Mouse (Mus musculus): ENCODE measurements around the gene Ubr2.

The Ubr2 gene

DNA sequence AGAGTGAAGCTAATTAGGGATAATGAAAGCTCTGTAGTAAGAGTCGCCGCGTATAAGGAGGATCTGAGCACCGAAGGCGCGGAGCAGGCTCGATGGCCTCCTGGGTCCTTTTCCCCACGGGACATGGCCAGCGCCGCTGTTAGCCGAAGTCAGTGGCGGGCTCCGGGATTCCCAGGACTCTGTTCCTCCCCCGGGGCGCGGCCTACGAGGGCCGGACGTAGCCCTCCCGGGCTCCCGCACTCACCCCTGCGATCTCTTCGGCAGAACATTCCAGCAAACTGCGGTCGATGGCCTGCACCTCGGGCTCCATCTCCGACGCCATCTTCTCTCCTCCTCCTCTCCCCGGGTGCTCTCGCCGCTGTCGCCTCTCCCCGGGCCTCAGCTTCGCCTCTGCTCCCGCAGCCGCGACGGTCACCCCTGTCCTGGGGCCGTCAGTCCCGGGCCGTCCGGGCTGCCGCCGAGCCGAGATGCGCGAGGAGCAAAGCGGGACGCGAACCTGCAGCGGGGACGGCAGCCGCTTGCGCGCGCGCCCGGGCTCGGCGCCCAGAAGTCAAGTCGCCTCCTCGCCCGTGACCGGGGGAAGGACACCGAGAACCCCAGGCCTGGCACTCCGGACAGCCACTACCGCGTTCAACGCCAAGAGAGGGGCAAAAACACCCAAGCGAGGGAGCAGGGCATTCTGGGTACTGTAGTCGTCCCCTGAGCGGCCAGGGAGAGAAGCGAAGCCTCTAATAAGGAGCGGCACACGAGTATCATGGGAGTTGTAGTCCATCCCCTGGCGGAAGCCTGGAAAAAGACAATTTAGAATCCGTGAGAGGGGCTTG lies at the start of gene Ubr2:
Gene Ubr2 (minus strand): TSS at position 659 of the 824 bp plus-strand sequence.
- DNase-seq, result peak; percentile 79

DNA sequence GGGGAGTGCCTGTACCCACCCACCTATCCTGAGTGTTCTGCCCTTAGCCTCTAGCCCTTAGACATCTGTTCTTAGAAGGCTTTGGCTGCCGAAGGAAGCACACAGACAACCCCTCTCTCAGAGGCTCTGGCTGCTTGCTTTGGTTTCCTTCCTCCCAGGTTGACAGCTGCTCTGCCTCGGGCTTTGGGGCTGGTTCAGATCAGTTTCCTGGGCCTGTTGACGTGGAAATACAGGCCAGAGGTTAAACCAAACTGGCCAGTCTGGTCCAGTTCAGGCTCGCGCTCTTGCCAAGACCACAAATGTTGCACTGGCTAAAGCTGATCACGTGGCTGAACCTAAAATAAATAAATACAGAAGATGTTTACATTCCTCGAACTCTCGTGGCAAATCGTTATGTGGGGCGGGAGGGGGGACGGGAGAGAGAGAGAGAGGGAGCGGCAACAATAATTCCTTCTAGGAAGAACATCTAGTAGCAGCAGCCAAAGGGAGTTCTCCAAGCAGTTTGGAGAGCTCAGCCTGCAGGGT lies 49.5 kb upstream of the Ubr2 start:
- no peak for DNase-seq

DNA sequence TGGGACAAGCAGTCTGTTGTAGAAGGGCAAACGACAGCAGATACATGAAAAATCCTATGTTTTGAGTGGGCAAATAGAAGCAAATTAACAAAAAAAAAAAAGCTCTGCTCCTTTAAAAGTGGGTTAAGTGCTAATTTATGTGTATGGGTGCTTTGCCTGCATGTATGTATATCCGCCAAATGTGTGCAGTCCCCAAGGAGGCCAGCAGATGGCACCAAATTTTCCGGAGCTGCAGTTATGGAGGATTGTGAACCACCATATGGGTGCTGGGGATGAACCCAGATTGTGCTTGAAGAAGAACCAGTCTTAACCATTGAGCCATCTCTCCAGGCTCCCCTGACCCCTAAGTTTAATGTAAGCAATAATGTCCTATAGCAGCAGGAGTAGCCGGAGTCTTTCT lies 47.6 kb upstream of the Ubr2 start:
- DNase-seq, result no peak

DNA sequence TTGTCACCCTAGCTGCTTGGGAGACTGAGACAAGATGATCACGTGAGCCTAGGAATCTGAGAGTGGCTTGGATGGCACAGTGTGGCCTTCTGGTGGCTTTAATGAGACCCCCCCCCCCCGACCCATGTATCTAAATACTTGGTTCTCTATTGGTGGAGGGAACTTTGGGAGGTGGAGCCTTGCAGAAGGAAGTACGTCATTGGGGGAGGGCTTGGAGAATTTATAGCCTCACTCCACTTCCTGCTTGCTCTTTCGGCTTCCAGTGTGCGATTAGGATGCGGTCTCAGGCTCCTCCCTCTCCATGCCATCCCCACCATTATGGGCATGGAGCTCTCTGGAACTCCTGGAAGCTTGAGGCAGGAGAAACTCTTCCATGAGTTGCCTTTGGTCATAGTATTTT lies 46.1 kb upstream of the Ubr2 start:
- DNase-seq, result no peak

DNA sequence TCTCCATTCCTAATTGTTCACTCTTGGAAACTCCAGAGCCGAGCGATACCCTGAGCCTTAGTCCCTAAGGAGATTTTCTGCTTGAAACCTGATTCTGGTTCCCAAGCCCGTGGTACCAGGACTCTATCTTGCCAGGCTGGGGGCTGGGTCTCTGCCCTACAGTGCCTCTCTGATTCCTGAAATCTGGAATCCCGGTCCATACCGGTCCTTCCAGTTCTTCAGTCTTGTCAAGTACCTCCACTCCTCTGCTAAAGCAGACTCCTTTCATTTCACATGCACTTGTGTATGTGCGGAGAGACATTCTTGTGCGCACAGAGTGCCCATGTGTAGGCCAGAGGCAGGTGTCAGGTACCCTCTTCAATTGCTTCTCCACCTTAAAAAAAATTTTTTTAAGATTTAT lies 44.8 kb upstream of the Ubr2 start:
- no peak for DNase-seq

DNA sequence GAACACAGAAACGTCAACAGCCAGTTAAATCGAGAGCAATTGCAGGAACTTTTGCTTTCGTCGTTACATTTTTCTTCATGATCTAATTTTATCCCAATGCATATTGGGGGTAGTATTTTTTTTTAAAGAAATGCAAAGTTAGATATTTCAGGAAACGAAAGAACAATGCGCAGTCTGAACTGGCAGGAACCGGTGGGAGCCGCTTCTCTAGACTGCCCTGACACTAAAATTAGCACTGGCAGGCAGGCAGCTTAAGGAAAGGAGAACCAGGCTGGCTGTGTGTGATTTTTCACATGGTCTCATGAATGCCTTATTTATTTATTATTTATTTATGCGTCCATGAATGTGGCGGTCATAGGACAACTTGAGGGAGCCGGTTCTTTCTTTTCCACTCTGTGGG lies 44.3 kb upstream of the Ubr2 start:
- peak; percentile 13 for DNase-seq

DNA sequence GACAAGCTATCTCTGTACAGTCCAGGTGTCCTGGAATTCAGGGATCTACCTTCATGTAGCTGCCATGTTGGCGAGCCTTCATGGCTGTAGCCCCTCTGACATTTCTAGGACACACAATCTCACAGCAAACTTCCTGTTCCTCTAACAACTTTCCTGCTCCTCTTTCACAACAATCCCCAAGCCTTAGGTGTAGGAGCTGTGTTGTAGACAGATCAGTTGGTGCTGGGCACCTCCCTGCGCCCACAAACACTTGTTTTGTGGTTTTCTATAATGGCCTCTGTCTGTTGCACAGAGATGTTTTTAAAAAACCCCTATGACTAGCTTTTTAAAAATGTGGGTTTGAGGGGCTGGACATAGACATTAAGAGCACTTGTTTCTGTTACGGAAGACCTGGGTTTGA lies 40.3 kb upstream of the Ubr2 start:
- DNase-seq, result no peak

DNA sequence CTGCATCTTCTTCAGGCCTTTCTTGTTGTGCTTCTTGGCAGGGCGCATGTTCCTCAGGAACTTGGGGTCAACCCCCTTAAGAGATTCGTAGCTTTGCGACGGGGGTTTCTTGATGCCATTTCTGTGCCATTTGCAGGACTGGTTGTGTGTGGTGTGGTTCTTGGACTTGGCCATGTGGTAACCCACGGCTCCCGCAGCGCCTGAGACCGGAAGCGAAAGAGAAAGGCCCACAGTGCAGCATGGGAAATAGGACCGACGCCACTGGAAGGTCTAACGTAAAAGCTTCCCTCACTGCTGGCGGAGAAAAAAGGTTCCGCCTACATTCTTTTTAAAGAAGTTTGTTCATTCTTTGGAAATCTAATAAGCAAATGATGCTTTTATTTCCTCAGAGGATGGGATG lies 32.5 kb upstream of the Ubr2 start:
- DNase-seq, result no peak

DNA sequence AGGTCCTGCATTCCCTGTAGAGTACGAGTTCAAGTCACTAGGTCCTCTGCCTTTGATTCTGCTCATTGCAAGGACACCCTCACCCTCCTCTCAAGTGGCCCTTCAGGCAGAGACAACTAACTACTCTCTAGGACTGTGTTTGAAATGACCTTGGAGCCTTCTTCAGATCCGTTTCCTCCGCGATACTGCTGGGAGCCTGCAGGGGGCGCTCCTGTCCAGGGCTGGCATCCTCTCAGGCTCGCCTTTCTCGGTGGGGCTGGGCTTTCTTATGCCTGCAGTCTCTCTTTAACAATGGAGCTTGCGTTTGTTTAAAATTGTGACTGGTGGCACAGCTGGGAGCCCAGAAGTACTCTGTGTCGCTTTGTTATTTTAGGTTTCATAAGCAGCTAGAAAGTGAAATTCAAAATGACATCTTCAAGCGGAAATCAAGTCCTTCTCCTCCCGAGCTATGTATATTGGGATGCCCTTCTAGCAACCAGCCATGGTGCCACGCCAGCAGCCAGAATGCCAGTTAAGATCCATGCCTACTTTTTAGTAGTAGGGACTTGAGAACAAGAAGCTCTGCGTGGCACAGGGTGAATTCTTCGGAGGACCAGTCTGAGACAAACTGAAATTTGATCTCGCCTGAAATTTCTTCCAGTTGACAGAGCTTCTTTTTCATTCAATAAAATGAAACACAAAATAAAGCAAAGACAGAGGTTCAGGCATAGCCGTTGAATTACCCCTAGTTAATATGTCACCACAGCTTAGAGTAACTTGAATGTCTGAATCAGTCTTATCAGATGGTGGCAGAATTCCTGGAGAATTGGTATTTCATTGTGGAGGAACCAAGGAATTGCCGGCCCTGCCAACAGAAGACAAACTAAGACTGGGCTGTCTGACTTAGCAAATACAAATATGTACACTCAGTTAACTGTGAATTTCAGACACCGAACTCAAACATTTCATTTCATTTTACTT lies 28.8 kb upstream of the Ubr2 start:
- peak; percentile 93 for DNase-seq

DNA sequence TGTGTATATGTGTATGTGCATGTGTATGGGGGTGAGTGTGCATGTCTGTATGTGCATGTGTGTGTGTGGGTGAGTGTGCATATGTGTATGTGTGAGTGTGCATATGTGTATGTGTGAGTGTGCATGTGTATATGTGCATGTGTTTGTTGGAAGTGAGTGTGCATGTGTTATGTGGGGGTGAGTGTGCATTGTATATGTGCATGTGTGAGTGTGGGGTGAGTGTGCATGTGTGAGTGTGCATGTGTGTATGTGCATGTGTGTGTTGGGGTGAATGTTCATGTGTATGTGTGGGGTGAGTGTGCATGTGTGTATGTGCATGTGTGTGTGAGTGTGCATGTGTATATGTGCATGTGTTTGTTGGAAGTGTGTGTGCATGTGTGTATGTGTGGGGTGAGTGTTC lies 24.2 kb upstream of the Ubr2 start:
- no peak for DNase-seq

DNA sequence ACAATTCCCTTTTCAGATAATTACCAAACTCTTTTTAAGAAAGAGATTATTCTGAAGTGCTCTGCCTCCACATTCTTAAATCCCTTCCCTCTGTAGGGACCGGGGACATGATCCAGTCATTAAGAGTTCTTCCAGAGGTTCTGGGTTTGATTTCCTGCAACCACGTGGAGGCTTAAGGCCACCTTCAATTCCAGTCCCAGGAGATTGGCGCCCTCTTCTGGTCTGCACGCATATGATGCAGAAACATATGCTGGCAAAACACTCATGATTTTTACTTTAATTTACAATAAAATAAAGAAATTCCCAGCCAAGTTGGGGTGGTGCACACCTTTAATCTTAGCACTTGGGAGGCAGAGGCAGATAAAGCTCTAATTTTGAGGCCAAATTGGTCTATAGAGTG lies 23.3 kb upstream of the Ubr2 start:
- DNase-seq, result peak; percentile 60

DNA sequence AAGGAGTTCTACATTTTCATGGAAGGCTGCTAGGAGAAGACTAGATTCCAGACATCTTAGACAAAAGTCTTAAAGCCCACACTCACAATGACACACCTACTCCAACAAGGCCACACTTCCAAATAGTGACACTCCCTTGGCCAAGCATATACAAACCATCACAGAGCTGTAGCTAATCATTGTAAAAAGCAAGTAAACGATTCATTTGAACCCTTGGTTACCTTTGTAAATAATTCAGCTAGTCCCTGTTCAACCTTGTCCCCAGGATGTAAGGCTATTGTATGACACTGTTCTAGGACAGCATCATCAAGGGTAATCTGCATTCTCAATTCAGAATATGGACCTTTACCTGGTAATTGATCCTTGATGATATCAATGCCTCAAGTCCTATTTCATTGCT lies 14.4 kb upstream of the Ubr2 start:
- no peak for DNase-seq

DNA sequence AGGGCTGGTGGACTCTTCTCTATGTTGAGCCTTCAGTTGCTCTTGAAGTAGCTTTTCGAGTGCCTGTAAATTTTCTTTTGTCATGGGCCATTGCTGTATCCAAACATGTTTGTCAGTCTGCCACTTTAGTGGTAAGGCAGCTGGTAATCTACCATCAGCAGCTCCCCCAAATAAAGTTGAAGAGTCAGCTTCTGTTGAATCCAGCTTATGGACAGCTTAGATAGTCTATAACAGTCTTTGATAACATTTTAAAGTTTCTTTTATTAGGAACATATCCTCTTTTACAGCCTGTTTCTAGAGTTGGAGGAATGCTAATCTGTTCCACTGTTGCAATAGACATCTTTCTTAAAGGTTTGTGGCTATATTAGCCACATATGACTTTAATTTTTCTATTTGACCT lies 13.0 kb upstream of the Ubr2 start:
- DNase-seq, result no peak

DNA sequence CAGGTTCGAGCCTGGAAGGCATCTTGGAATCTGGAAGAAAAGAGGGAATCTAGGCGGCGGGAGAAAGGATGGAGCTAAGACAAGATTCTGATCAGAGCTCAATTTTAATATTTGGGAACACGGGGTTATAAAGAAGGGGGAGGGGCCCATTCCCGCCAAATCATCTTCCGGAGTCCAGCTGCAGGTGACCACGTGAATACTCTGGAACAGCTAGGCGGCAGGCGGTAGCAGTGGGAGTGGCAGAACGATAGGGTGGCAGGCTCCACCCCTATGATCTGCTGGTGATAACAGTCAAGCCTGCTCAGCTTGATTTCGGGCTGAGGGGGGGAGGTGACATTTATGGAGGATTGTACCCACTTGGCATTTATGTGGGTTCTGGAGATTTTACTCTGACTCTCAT lies 2.5 kb upstream of the Ubr2 start:
- DNase-seq, result no peak

DNA sequence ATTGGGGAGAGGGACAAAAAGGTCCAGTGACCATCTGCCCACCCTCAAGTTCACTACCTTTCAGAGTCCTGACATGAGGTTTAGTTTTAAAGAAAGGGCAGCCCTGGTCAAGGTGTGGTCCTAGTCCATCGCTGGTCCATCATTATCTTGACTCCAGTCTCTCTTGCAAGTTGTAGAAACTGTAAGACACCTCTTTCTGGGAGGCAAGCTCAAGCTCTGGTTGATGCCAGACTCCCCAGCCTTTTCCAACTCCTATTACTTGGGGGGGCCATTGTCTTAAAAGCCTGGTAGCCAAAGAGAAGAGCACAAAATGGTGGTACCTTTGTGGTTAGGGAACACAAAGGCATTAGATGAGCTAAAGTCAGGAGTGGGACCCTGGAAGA lies 1.3 kb upstream of the Ubr2 start:
- DNase-seq, result no peak

DNA sequence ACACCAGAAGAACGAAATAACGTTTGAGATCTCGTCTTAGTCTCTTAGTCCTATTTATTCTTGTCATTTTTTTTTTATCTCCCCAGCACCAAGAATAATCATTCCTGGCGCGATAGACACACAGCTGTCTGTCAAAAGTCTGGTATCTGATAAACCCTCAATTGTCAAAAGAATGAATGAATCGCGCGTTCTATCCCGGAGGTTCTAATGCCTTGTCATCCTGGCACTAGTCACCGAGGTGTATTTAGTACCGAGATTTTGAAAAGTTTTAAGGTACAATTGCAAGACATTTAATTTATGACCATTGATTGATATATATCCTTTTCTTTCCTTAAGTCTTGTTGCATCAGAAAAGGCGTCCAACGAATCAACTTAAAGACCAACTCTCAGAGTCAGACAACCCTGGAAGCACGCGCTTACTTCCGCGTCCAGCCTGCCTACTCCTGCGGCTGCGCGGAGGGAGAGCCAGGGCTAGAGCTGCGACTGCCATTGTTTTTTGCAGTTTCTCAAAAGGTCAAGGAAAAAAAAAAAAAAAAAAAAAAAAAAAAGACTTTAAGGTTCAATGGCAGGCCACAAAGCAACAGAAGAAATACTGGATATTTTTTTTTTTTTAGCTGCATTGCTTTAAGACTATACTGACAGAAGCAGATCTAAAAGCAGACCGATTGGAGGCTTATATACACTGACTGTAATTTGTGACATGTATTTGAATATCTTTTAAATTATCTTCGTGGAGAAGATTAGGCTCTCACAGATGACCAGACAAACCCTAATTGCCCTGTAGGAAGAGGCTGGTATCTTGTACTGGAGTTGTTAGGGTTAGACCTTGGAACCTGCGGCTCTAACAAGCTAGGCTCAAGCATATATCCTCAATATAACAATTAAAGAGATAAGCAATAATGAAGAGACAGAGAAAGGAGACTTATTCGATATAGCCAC lies 635 bp upstream of the Ubr2 start:
- peak; percentile 58 for DNase-seq

DNA sequence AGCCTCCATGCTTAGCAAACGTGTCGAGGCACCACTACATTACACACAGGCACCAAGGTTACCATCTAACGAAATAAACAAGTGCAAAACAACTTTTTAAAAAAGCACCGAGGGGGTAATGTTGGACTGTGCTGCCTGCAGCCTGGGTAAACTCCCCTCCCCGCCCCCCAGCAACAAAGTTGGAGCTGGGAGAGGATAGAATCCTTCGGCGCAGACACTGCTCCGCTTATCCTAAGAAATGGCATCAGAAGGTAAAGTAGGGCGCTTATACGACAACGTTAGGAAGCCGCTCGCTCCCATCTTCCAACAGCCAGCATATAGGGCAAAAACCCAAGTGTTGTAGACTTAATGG lies 834 bp downstream of the Ubr2 start:
- DNase-seq, result peak; percentile 15

DNA sequence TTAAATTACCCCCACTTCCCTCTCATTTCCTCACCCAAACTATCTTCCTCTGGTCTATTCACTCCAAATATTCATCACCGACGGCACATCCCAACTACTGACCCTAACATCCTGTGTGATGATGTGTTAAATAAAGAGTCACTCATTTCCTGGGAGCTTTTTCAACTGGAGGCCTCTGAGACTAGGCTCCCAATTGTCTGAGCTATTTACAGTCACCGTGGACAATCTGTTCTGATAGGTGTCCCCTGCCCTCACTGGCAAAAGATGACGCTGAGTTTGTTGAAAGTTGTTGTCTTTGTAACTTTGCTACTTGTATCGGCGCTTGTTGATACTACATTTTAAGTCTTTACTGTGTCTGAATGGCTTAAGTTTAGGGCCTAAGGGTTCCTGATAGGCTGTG lies 1.3 kb downstream of the Ubr2 start:
- no peak for DNase-seq

DNA sequence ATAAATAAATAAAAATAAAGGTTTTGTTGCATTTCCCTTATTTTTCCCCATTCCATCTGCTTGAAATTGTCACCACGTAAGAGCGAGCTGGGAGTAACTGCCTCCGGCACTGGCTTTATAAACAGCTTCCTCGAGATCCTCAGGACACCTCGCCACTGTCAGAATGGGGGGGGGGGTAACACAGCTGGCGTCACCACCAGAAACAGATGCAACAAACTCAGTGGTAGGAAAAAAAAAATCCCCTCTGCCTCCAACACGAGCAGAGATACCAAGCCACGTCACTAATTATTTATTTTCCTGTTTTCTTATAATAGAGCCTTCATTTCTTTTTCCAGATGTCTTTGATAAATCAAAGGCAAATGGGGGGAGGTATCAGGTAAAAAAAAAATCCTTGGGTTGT lies 1.9 kb downstream of the Ubr2 start:
- no peak for DNase-seq

DNA sequence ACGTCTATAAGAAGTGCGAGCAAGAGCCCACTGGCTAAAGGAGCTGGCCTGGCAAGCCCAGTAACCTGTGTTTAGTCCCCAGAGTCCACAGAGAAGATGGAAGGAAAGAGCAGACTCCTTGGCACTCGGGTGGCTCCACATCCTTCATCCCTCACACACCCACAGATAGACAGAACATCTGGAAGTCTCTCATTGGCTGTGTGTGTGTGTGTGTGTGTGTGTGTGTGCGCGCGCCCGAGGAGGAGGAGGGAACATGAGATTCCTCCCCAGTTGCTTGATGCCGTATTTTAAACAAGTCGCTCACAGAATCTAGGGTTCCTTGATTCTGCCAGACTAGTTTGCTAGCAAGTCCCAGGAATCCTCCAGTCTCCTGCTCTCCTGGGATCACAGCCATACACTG lies 3.6 kb downstream of the Ubr2 start:
- DNase-seq, result no peak

DNA sequence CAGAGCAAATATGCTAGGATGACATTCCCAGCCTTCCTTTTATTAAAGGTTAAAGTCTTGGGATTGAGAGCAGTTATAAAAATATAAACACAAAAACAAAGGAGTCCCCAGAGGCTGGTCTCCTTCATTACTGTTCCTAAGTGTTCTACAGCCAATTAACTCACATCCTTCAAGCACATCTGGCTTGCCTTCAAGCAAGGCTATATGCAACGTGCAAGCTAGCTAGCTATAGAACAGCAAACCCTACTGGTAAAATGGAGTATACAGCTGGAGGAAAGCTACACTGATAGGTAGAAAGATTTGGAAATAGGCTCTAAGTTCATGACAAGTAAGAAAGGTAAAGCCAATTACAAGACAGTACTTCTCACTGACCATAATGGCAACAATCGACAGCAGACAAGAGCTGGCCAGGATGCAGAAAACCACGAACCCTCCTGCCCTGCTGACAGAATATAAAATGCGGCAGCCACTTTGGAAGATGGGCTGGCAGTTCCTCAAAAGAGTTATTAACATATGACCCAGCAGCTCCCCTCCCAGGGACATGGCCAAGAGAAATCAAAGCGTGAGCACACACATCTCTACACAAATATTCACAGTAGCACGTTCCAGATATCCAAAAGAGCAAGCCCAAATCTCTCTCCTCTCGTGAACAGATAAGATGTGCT lies 4.5 kb downstream of the Ubr2 start:
- no peak for DNase-seq

DNA sequence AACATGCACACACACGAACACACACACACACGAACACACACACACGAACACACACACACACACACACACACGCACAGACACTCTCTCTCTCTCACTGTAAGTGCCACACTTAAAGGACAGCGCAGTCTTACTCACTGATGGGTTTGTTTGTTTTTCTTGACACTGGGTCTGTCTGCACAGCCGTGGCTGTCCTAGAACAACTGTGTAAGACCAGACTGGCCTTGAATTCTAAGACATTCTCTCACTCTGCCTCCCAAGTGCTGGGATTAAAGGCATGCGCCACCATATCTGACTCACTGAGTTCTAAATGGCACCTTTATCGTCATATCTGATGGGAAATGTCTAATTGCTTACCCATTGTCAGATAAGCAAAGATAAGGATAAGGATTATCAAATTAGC lies 7.1 kb downstream of the Ubr2 start:
- no peak for DNase-seq

Measured in right cerebral cortex, postnatal 4 days (tissue).